Mouse (Mus musculus) kidney, postnatal 4 days (tissue): Measurements from ENCODE around the gene Syce2.
A peak's percentile ranks its signal among the peaks of the same experiment; 100 is the strongest.

Experiments used
- DNase-seq, 2 experiments: peaks; one replicate each; pipeline ENCODE4 v3.0.0; 2021; ENCODE audit warnings: mixed read lengths in 2 of 2

Syce2 gene

GRCm38 (mm10) chr8:84845355-84846093, 26.4 kb upstream of the Syce2 start:
- peak; percentile 72 to 80 for DNase-seq

DNA sequence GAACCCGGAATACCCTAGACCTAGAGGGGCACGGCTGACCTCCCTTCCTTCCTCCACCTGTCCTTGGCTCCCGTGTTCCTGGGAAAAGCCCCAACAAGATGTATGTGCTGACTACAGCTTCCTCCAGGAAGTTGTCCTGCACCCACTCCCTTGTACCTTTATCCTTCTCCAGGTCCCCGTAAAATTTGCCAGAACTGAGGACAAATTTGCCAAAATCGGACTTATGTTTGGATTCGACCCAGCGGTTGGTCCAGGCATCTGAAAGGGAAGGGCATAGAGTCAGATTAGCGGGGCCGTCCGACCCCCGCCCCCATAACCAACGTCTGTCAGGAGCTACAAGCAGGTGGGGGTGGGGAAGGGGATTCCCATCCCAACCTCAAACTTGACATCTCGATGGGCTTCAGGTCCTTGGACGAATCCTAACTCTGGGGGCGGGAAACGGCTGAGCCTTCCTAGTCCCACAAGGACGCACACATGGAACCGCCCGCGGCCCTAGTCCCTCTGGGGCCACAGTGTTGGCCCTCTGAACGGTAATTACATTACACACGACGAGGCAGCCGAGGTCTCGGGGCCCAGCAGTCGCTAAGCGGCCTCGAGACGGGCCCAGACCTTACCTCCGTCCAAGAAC, 25.7 kb upstream of the Syce2 start:
- no peak for DNase-seq

DNA sequence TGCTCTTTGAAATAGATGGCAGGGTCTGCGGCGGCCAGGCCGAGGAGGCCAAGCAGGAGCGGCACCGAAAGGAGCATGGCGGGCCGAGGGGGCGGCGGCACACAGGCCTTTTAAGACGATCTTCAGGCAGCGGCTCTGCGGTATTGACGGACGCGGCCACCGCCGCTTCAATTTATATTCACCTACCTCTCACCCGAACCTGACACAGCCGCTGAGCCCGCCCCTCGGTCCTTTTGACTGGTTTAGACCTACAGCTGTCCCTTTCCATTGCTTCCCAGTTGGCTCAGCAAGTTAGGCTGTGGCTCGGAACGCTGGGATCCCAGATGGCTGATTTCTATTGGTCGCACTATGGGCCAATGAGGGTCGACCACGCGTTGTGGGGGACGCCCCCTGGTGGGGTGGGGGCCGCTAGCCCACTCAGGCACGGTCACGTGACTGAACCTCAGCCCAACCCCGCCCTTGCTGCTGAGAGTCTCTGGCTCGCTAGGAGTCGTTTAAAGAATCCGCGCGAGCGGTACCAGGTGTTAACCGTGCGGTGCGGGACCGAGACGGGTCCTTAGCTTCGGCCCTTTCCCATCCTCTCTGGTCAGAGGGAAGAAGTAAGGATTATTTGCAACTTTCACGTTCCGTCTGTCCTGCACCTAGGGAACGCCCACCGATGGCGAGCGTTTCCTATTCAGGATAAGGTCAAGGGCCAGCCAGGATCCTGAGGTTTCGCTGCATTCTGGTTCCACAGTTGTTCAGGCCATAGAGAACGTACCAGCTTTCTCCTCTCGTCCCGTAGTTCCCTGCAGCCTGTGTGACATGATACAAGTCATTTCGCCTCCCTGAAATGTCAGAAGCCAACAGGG, 25.0 kb upstream of the Syce2 start, which contains the start of gene Calr:
Gene Calr (minus strand): TSS at position 213 of the 851 bp plus-strand sequence.
- peak; percentile 98 to 99 for DNase-seq

GRCm38 (mm10) chr8:84847684-84848435, 24.1 kb upstream of the Syce2 start:
- no peak for DNase-seq

DNA sequence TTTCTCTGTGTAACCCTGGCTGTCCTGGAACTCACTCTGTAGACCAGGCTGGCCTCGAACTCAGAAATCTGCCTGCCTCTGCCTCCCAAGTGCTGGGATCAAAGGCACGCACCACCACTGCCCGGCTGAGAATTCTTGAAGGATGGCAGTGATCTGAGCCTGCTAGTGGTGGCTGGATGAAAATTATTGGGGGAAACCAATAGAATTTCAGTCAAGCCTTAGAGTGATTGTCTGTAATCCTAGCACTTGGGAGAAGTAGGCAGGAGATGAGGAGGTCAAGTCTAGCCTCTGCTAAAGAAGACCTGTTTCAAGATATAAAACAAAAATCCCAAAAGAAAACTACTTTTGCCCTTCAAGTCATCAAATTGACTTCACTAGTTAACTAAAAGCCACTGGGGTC, 15.5 kb upstream of the Syce2 start:
- DNase-seq: no peak

DNA sequence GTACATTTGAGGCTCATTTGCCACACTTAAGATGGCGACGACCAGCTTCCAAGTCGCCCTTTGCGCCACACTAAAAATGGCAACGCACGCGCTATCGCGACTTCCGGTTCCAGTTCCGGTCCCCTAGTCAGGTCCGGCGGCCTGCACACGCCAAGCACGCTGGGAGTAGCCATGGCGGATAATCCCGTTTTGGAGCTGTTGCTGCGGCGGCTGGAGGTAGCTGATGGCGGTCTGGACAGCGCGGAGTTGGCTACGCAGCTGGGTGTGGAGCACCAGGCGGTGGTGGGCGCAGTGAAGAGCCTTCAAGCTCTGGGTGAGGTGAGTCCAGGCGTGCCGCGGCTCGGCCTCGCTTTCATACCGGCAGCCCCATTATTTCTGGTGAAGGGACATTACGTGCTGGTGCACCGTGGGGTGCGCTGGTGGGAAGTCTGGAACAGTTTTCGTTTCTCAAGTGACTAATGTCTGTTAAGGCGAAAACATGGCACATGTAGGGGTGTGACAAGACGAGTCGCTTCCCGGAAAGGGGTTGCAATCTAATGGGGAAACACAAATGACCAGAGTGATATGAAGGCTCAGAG, 15.0 kb upstream of the Syce2 start, which contains the start of gene Farsa:
Gene Farsa (plus strand): TSS at position 126 of the 578 bp plus-strand sequence.
- peak; percentile 94 to 96 for DNase-seq

- peak; percentile 52 to 70 for DNase-seq
These were observed 526 bp downstream of the Syce2 start for GRCm38 (mm10) chr8:84872309-84872965.

GRCm38 (mm10) chr8:84873016-84873415, 1.1 kb downstream of the Syce2 start:
- DNase-seq: no peak

DNA sequence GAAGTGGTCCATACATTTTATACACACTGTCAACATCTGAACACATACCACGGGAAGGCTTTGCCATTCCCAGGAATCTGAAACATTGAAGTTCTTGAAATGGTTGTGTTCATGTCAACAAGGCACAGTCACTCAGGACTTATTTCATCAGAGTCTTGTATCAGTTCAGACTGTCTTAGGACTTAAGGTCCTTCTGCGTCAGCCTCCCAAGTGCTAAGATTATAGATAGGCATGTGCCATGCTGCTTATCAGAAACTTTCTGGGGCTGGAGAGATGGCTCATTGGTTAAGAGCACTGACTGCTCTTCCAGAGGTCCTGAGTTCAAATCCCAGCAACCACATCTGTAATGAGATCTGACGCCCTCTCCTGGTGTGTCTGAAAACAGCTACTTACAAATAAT, 2.4 kb downstream of the Syce2 start:
- no peak for DNase-seq

- DNase-seq: no peak
These were observed 5.6 kb downstream of the Syce2 start for GRCm38 (mm10) chr8:84877297-84878035.

DNA sequence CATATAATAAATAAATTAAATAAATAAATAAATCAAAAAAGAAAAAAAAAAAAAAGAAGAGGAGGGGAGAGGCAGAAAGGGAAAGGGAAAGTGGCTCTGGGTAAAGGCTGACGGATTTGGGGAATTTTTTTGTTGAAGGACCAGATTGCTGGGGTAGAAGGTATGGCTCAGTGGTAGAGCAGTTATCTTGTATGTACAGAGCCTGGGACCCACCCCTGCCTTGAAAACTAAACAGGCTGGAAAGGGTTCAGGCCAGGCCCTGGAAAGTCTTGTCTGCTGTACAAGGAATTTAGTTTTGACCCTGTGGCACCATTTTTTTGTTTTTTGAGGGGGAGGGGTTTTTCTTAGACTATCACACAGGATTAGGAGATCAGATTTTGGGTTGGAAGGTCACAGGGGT, 7.0 kb downstream of the Syce2 start:
- no peak for DNase-seq

DNA sequence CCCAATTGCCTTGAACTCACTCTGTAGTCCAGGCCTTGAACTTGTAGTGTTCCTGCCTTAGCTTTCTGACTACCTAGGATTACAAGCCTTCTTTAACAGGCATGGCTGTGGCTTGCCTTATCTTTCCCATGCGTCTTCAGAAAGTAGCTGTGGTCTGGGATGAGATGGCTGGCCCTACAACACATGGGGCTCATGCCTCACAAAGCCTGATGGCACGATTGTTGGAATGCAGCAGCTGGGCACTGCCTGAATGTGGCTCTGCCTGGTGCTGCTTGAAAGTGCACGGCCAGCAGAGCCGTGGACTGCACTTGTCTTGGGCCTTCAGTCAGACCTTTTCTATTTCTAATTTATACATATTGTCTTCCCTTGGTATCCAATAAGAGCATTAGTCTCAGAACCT, 12.8 kb downstream of the Syce2 start:
- DNase-seq: no peak

DNA sequence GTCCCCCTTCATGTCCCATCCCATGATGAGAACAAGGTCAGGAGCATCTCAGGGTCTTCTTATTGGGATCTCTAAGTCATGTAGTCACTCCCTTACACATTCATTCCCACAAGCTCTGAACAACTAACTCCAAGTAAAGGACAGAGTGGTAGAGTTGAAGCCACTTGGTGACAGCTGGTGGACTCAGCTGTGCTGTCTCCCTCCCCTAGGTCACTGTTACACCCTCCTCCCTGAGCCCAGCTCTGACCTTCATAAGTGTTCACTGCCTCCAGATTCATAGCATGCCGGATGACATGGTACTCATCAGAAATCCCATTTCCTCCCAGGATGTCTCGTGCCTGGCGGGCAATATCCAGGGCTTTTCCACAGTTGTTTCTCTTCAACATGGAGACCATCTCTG, 16.4 kb downstream of the Syce2 start:
- DNase-seq: no peak

DNA sequence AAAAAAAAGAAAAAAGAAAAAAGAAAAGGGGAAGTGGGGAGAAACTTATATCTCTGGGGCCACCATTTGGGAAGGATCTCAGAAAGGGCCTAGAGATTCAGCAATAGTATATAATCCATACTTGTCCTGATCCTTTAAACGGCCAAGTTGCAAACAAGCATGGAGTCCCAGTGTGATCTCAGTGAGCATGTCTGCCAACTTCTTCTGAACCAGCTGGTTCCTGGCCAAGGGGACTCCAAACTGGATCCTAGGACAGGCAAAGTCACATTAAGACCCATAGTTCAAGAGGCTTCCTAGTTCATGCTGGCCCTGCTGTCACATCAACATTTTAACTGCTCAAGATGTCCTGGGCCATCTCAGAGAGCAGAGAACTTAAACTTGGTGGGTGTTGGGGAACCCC, 17.2 kb downstream of the Syce2 start:
- DNase-seq: no peak

DNA sequence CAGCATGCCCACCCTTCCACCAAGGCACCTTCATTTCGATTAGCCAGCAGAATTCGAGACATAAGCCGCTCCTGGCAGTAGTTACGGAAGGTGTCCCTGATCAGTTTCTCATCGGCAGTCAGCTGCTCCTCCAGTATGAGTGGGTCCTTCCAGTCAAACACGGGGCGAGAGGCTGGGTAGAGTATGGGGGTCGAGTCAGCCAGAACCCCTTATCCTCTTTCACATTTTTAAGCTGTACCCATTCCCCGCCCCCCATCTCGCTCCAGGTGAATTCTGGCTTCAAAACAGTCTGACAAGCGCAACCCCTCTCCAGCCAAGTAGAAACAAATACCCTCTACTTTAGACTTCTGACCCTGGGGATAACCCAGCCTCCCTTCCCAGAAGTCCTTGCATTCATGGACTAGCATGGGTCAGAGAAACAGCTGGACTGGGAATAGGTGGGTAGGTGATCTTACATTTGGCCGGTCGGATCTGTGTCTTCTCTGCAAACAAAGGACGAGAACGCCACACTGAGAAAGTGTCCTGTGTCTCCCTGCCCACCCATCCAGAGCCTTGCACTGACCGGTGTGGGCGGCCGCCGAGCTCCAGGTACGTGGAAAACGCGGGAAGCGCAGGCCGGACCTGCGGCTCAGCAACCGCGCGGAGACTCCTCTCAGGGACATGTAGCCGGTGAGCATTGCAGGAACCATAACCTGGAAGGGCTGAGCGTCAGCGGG, 21.2 kb downstream of the Syce2 start:
- no peak for DNase-seq

DNA sequence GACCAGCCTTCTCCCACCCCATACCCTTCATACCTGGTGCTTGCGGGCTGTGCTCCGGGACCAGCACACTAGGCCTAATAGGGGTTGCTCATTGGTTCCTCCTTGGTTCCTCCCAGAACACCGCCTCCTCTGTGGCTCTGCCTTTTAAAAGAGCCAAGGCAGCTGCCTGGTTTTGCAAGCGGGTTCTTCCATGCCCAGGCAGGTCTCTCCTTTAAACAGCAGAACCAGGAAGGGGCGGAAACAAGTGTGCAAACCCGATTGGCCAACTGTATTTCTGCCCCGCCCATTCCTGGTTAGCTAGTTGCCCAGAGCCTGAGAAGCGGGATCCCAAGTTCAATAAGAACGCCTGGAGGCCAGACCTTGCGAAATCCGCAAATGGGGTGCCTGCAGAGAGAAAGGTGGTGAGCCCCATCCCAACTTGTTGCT, 21.8 kb downstream of the Syce2 start, which contains the start of gene Gcdh:
Gene Gcdh (minus strand): TSS at position 213 of the 426 bp plus-strand sequence.
- DNase-seq: peak; percentile 88 to 93

GRCm38 (mm10) chr8:84895963-84896362, 24.1 kb downstream of the Syce2 start:
- no peak for DNase-seq

DNA sequence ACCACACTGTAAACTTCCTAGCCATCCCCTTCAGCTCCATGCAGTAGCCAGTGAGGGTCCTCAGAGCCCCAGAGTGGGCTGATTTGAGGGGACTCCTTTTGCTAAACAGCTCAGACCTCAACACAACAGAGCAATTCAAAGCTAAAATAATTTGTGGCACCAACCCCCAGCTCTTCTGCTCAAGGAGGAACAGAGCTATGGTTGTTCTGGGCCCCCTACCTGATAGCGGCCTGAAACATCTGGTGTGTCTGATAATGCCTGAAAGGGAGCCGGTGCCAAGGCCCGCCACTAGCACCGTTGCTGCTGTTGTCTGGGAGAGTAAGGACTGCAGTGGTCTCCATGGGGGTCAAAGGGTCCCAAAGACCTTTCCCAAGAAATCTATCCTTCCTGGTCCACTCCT, 29.2 kb downstream of the Syce2 start:
- no peak for DNase-seq

- no peak for DNase-seq
These were observed 29.8 kb downstream of the Syce2 start, which contains the start of gene Klf1 for GRCm38 (mm10) chr8:84901752-84902151. Gene Klf1 (plus strand): TSS chr8:84901928.

DNA sequence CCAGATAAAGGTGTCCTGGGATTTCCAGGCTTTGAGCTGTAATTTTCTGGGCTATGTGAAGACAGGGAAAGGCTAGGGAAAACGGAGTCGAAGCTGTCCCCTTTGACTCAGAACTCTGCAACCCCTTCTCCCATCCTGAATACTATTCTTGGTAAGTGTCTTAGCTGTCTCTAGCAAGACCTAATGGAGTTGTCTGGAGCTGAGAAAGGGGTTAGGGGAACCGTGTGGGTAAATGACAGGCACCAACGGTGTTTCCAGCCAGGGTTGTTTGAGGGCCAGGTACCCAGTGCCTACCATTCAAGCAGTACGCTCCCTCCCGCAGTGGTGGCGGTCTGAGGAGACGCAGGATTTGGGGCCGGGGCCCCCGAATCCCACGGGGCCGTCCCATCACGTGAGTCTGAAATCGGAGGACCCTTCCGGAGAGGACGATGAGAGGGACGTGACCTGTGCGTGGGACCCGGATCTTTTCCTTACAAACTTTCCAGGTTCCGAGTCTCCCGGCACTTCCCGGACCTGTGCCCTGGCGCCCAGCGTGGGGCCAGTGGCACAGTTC, 30.5 kb downstream of the Syce2 start:
- no peak for DNase-seq
